Mouse (Mus musculus) c-Kit-positive CD71-negative TER-119-negative erythroid progenitor cells, embryonic 14.5 days (primary cell): Measurements from ENCODE around the gene Arhgap10.

ENCODE experiments used
- DNase-seq: peaks from one replicate; pipeline ENCODE4 v3.0.0-alpha.2; 2013; ENCODE audit warnings: low read depth

The Arhgap10 gene

DNA sequence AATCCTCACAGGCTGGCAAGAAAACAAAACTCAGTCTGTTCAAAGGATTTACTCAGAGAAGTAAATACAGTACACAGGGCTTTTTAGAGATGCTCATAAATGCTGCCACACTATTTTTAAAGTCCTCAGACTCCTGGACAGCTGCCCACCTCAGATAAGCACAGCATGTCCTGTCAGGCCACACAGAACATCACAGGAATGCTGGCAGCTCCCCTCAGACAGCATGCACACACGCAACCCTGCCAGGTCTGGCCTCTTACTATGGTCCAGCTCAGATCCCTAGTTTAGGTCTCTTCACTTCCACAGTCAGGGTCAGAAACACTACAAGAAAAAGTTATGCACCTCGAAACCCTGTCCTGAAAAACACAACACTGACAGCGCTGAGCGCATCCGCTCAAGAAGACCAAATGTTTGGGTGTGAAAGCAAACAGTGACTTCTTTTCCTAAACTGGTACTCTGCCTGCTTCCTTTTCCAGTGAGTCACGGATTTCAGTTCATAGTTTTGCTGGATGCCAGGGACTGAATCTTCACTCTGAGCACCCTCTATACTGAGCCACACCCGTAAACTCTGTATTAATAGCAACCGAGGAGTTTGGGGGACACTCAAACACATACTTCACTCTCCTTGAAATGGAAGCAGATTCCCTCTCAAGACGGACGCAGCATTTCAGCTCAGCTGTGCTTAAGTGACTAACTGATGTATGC lies 73.4 kb downstream of the Arhgap10 start:
- no peak for DNase-seq

DNA sequence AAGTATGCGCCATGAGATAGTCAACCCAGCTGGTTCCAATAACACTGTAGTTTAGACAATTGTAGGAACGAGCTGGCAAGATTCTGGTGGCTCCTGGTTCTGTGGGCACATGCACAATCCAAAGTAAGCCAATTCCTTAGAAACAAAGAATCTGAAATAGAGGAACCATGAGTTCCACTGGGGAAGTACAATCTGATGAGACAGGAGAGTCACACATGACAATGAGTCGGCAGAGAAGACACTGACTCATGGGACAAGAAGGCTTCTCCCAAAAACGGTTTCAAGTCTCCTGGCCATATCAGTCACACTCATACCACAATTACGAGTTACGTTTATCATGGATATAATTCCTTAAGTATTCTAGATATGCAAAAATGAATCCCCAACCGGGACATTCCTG lies 75.3 kb downstream of the Arhgap10 start:
- DNase-seq = peak; percentile 25

DNA sequence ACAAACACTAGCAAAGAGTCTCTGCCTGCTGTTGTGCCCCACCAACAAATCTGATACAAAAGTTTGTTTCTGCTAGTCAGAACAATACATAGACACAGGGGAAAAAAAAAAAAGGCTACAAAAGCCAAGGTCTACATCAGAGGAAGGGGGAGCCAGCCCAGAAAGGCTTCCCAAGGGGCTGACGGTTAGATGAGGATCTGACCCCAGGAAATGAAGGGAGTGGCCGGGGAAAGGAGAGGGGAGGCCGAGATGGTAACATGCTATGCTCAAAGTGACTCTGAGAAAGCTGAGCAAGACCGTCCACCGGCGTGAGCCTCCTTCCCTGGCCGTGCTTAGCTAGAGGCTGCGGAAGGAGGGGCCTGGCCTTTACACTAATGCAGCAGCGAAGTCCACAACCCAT lies 76.8 kb downstream of the Arhgap10 start:
- DNase-seq = no peak

DNA sequence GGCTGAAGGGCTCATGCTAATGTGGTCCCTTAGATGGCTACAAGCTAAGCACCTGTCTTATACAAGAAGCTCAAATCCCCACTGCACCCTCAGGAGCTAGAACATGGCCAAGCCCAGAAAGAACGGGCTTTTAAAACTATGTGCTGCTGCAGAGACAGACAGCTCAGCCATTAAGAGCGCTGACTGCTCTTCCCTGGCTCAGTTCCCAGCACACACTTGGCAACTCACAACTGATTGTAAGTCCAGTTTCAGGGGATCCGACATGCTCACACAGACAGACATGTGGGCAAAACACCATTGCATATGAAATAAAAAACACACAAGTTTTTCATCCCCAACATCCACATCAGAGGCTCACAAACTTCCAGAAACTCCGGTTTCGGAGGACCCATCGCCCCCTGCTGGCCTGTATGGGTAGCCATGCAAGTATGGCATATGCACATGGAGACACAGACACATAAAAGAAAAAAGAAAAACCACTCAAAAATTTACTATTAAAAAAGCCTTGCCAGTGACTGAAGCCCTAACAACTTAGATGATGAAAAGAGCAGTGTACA lies 77.4 kb downstream of the Arhgap10 start:
- no peak for DNase-seq

DNA sequence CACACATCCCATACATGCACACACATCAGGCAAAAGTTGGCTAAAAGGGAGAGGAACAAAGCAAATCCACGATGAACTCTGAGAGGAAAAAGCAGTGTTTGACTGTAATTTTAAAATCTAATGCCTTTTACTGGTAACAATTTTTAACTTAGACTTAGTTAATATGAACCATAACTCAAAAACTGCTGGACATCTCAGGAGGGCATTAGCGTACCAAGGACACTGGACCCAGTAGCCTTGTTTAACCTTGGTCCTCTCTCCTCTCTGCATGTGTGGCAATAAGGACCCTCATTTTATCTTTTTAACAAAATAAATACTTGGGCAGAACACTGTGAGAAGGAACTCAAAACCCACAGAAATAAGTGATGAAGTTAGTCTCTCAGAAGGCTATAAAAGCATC lies 78.1 kb downstream of the Arhgap10 start:
- DNase-seq = no peak

DNA sequence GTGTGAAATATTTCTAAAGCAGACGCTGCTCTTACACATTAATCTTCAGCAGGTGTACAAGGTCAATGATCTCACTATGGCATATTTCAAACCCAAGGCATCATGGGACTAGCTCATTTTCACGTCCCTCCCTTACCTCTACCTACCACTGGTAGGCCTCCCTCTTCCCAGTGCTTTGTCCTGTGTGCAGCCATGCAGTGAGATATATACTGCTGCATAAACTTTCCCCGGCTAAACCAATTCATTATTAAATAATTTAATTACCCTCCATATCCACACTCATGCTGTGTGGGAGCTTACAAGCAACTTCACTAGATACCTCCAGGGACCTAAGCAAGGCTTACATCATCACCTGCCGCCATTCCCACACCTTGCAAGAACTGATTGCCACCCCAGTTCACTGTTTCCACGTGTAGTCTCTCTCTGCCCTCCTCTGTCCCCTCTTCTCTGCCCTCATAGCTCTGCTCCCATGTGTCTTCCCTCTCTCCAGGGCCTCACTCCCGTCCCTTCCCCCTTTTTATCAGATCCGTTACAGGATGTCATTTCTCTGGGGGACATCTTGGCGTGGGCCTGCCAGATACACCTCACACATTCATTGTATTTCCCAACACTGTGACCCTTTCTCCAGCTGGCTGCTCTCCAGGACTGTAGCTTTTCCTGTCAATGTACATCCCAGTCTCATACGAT lies 79.8 kb downstream of the Arhgap10 start:
- no peak for DNase-seq

DNA sequence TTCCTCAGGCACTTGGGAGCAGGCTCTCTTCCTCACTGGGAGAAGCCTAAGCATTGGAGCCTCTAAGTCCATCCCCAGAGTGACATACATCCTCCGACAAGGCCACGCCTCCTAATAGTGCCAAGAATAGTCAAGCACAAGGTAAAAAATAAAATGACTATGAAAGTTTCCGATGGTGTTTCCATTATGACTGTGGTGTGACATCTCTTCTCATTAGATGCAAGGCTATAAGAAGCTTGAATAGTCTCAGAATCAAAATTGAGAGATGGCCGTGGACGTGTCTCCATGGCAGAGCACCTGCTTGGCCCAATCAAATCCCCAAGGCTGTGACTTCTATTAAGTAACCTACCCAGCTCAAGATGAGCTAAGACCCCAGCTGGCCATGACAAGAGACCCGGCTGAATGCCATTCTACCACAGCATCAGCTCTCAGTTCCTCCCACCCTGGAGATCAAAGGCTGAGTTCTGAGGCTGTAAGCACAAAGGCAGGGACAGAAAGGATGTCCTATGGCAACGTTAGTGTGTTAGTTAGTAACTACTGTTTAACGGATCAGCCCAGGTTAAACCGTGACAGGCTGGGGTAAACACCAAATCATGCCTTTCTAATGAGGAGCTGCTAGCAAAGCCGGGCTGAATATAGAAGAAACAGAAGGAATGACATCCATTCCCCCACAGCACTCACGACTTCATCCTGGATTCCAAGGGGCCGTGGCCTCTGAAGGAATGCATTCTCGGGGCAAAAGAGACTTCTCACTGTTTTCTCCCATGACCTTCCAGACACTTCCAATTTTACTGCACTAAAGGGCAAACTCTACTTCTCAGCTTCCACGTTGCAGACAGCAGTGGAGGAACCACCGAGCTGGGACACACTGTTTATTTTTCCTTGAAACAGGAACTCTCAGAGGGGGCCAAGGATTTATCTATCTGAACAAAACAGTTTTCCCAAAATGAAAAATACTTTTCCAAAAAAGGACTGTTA lies 81.5 kb downstream of the Arhgap10 start:
- no peak for DNase-seq

DNA sequence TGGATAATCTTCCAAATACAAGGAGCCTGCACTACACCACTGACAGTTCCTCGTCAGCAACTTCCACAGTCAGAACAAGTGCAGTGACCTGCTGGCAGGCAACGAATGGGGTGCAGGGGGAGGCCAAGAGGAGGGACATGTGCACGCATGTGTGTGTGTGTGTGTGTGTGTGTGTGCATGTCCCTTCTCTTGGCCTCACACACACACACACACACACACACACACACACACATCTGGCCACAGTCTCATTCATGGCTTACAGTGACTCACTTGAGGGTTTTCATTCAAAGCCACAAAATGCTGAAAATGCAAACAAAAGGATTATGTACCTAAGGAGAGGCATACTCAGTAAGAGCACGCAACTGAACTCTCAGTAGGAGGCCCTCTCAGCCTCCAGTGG lies 84.5 kb downstream of the Arhgap10 start:
- no peak for DNase-seq

DNA sequence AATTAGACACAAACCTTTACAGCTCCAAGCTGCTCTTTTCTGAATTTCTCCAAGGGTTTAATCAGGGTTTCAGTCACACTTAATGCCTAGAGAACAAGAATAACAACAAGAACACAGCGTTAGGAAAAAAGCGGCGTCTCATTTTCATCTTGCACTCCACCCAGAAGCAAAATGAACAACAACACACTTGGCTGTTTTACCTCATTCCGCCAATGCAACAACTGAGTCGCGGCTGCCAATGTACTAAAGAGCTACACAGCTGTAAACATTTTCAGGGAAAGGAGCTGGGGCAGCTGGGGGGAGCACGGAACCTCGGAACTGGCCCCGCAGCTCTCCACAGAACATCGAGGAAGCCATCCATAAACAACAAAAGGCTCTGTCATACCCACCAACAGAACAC lies 85.0 kb downstream of the Arhgap10 start:
- DNase-seq = no peak

DNA sequence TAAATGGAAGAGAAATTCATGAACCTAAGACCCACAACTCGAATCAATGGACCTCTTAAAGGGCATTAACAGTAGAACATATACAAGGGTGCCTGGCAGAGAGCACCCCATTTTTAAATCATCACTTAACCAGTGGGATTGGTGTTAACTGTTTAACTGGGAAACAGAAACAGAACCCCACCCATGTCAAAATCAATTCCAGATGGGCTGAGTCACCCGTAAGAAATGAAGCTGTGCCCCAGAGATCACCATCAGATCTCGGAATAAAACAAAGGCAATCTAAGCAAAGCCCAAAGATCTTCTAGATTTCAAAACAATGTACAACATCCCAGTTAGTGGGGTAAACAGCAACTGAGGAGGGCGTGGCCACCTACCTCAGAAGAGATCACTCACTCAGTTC lies 89.3 kb downstream of the Arhgap10 start:
- no peak for DNase-seq

DNA sequence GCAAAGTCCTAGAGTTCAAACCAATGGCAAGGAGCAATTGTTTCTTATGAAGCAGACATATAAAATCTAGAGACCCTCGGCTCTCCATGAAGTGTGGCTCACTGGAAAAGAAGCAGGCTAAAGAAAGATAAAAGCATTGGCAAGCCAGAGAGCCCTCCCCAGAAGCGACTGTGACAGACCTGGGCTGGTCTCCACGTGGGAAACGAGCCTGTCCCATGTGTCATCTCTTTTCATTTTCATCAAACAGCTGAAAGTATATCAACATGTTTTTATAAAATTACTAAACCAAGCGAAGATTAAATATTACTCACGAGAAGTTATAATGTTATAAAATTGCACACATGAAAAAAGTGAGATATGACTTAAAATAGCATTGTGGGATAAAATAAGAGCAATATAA lies 89.7 kb downstream of the Arhgap10 start:
- DNase-seq = no peak

DNA sequence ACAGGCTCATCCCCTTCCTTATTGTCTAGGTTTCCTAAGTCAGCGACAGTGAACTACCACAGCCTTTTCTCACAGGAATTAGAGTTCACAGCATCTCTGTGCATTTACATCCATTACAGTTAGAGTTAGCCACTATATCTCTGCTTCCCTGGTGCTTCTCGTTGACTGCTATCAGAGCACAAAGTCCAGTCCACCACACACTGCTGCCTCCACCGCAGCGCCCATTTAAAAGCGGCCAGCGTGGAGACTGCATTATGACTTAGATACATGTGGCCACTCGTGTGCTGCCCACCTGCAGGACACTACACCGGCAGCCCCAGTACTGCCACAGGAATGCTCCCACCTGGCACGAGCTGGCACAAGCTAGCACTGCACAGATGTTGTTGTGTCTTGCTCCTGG lies 90.3 kb downstream of the Arhgap10 start:
- DNase-seq = no peak

DNA sequence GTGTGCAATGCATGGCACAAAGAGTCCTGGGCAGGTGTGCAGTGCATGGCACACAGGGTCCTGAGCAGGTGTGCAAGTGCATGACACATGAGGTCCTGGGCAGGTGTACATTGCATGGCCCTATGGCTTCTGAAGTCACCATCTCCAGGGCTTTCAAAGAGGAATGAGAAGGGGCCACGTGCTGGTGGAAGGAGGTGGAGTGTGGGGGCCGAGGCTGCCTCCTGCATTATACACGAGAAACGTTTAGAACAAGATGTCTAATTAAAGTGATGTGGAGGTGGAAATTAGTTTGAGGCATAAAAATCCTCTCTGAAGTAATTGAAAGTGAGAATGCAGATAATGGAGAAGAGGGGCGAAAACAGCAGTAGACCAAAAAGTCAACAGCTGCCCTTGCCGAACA lies 93.9 kb downstream of the Arhgap10 start:
- no peak for DNase-seq

DNA sequence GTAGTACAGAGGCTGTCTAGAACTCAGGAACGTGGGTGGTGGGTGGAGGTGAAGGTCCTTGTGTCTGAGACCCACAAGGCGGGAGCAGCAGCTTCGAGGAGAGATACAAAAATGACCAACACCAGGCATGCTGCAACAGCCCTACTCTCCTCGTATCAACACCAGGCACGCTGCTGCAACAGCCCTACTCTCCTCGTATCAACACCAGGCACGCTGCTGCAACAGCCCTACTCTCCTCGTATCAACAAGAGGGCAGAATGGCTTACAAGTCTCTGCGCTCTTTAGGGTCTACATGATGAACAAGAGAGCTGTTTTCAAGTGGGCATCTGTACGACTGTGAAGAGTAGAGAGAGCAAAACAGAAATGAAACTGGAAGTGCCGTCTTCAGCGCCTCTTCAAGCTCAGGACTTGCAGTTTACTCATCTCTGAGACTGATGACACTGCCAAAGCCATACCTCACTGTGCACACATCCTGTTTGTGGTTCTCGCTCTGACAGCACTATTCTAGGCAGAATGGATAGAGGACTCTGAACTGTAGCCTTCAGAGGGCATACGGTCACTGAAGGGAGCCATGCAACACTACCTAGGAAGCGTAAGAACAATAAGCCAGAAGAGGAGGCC lies 95.0 kb downstream of the Arhgap10 start:
- DNase-seq = peak; percentile 33

DNA sequence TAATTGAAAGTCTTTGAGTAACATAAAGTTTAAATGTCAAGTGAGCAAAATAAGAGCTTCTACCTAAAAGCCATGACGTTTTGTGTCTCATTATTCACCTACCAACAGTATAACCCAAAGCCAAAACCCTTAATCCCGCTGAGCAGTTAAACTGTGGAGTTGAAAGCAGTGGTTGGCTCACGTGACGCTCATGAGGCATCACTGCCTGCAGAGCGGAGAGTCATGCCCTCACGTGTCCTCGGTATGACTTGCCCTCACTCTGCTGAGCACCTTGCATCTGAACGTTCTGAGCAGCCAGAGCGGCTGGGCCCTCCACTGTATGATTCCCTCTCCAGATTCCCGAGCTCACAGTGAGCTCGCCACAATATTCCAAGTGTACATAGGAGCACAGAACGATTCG lies 96.2 kb downstream of the Arhgap10 start:
- no peak for DNase-seq

DNA sequence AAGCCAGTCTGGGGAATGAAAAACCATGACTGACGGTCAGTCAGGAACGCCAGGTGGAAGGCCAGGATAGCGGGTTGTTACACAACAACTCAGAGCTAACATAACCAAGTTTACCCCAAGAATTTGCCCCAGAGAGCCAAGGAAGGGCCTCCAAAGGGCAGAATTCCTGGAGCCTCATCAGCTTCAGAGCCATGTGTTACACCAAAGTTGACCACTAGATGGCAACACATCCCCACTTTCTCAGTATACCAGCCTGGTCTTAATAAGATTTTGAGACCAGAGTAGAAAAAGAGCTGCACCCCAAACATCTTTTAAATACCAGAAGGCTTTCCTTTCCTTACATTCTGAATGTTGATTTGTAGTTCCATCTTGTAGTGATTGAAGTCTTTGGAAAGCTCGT lies 98.0 kb downstream of the Arhgap10 start:
- DNase-seq = peak; percentile 54

DNA sequence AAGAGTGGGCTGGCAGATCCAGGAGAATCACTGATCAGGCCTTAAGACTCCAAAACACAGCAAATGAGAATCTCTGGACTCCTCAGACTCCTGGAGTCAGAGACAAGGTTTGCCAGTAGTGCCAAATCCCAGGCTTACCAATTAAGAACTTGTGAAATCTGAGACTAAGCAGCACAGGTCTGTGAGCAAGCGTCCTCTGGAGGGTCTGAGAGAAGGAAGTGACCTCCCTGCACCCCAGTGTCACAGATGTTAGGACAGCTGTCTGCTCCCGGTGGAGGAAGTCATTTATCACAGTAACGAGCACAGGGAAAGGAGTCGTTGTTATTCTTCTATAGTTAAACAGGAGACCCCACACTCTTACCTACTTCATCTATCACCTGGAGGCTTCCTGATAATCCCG lies 101.0 kb downstream of the Arhgap10 start:
- DNase-seq = no peak

DNA sequence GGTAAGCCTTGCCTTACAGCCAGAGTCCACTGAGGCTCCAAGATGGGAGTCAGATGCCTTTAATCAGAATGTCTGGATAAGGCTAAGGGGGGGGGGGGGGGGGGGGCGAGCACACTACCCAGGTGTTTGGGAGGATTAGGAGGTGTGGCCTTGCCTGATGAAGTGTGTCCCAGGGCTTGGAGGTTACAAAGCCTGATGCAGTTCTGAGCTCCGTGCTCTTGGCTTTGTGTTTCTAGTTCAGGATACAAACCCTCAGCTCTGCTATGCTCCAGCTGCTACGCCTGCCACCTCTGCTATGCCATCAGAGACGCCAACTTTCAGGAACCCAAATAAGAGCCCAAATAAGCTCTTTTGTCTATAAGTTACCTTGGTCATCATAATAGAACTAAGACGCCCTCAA lies 101.7 kb downstream of the Arhgap10 start:
- DNase-seq = no peak

DNA sequence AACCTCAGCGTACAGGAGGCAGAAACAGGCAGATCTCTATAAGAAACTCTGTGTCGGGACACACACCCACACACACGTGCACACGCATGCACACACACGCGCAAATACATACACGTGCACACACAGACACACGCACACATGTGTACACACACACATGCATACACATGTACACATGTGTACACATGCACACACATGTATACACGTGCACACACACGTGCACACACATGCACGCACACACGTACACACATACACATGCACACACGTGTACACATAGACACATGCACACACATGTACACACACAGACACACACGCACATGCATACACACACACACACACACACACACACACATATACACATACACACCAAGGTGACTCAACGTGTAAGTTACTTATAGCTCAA lies 106.5 kb downstream of the Arhgap10 start:
- no peak for DNase-seq

DNA sequence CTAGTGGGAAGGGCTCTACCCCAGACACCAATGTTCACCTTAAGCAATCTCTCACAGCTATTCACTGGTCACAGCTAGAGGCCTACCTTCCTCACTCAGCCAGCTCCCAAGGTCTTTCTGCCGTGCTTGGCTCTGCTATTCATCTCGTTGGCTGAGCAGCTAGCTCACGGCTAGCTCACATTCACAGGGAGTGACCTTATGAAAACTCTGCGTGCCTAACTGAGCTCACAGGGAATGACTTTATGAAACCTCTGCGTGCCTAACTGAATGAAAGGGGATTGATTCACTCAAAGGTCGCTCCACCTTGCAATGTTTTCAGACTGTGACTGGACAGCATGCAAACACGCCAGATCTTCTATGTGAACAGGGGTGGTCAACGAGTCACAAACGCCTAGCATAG lies 107.4 kb downstream of the Arhgap10 start:
- DNase-seq = no peak

DNA sequence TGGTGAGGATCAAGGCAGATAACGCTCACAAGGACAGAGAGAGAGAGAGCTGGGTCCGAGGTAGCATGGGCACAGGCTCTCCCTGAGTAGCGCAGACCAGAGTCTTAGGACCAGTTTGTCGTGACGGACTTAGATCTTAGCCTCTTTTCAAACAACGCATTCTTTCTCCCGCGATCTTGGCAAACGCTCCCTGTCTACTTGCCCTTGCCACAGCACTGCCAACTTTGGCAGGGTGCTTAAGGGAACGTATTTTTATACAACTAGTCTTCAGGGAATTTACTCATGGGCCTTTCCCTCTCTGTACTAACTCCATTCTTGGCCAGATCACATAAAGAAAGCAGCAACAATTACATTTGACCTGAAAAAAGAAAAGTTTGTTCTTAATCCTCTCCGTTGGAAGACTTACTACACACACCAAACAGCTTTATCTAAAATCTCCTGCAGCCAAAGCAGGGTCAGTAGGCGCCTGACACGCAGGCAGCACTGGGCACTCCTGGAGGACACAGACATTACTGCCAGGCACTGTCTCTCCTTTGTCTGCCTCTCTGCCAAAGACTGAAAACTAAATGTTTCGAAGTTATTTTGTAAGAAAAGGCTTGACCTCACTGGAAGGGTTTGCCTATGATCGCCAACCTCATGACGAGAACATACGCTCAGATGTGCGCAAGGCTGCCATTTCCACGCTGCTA lies 109.1 kb downstream of the Arhgap10 start:
- DNase-seq = no peak
